Mouse (Mus musculus) kidney, postnatal 36 days (tissue): Measurements from ENCODE around the gene Tmem238.

Source experiments
- DNase-seq, 2 experiments: peaks; one replicate each; pipeline ENCODE4 v3.0.0; 2021 to 2022; ENCODE audit warnings: mixed read lengths in 2 of 2

Gene Tmem238

GRCm38 (mm10) chr7:4792278-4793212 is 3.1 kb upstream of the Tmem238 start, which contains the start of gene Rpl28:
Gene Rpl28, plus strand, starts transcription at chr7:4792874.
- peak; percentile 96 to 97 for DNase-seq

DNA sequence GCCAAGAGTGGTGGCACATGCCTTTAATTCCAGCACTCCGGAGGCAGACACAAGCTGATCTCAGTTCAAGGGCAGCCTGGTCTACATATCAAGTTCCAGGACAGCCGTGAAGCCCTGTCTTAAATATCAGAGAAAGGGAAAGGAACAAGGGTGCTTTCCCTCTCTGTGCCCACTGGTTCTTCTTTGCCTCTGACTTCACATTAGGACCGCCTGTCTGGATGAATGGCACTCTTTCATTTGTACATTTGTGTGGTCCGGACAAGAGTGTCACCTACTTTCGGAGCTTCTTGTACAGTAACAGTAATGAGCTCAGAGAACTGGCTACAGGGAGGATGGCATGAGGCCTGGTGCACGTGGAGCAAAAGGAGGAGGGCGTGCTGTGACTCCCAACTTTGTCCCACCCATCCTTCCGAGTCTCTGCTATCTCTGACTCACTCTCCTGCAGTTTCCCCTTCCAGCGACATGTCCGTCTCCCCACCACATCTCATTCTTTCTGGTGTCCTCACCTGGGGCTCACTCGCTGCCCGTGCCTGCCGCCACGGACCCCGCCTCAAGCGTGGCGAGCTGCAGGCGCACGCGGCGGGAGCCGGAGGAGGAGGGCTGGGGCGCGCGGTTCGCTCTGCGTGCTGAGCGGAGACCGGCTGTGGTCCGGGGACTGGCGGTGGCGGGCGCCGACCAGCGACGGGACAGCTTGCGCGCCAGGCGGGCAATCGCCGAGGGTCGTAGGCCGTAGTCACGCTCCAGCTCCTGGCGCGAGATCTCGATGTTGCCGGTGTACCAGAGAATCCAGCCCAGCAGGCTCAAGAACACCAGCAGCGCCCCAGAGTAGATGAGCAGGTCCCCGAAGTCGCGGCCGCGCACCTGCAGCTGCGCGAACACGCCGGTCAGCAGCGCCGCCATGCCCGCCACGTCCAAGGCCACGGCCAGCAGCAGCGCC is 689 bp downstream of the Tmem238 start:
- peak; percentile 59 to 80 for DNase-seq

DNA sequence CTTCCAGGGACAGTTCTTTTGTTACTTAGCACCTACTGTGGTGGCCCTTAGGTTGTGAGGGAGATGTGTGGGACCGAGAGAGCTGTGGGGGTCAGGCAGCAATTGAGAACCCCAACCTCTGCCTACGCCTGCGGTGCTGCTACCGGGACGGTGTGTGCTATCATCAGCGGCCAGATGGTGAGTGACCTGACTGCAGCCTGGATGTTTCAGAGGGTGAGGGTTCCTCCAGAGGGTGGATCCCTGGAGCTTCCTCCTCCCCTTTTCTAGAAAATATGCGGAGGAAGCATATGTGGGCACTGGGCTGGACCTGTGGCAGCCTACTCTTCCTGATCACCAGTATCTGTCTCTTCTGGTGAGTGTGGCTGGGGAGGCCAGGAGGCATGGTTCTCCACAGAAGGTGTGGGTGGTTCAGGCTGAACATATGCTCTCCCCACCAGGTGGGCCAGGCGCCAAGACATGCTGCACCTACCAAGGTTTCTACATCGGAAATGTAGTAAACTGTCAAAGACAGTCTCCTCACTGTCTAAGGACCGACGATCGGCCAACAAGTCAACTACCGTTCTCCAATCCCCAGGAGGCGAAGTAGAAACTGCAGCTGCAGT is 5.7 kb downstream of the Tmem238 start:
- no peak for DNase-seq

DNA sequence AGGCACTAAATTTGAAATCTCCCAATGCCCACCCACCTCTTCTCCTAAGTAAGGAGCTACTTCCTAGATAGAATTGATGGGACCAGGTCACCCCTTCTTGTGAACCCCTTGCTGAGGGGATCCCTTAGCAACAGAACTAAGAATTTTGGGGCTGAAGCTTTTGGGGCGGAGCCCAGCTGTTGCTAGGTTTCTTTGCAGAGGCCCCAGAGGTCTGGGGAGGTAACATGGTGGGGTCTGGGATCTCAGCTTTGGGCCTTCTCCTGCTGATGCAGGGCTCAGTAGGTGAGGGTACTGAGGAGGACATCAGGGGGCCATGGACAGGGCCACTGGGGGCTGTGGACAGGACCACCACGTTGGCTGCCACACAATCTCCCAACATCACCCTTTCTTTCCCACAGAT is 6.7 kb downstream of the Tmem238 start, which contains the start of the genes Il11 and Tmem190:
Gene Il11, minus strand, starts transcription at position 101 of the 400 bp plus-strand sequence.
Gene Tmem190, plus strand, starts transcription at position 179 of the 400 bp plus-strand sequence.
- no peak for DNase-seq

DNA sequence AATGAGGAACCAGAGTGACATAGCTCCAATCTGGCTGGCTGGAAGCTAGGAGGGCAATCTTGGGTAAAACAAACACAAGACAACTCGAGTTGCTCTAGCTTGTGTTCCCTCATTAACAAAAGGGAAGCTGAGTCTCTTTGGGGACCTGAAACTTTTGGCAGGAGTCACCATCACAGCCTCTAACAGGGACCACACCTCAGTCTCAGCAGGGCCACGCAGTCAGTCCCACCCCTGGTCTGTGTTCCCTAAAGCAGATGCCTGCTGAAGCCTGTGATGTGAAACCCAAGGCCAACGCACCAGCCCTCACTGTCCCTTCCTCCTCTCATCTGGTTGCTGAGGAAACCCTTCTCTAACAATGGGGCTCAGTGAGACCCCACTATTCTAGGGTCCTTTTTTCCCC is 7.3 kb downstream of the Tmem238 start:
- no peak for DNase-seq

GRCm38 (mm10) chr7:4779921-4780320 is 9.5 kb downstream of the Tmem238 start:
- DNase-seq: no peak

GRCm38 (mm10) chr7:4777851-4778637 is 11.4 kb downstream of the Tmem238 start:
- DNase-seq: no peak

DNA sequence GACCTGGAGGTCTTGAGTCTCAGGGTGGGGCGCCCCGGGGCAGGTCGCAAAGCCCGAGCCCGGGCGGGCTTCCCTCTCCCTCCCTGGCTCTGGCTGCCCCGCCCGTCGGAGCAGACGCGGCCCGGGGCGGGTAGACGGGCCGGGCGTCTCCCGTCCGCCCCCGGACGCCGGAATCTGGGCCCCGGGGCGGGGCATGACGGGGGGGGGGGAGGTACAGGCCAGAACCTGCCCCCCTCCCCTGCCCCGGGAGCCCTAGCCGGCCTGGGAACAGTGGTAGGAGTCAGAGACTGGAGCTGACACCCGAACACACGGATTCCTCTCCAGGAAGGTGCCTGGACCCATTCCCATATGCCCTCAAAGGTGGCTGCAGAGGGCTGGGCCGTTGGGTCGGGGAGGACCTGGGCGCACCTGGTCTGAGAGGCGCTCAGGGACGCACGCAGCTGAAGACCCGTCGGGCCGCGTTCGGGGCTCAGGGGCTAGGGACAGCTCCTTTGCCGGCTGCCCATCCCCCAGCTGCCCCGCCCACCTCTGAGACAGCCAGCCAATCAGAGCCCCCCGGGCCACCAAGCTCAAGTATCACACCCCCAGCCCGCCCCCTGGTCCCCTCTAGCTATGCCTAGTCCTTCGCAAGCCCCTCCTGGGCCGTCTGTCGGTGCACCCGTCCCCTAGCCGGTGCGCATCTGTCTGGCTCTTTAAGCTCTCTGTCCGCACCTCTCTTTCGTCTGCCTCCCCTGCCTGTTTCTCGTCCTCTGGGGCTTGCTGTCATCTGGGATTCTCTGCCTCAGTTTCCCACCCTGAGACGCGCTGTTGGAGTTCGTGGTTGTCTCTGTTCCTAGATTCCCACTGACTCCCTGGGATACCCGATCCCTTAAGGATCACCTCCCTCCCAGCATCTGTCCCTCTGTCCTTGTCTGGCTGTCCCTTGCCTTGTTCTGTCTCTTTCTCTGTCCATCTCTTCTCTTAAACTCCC is 12.3 kb downstream of the Tmem238 start:
- peak; percentile 55 to 81 for DNase-seq

- no peak for DNase-seq
These were observed 13.3 kb downstream of the Tmem238 start for GRCm38 (mm10) chr7:4776131-4776530.

DNA sequence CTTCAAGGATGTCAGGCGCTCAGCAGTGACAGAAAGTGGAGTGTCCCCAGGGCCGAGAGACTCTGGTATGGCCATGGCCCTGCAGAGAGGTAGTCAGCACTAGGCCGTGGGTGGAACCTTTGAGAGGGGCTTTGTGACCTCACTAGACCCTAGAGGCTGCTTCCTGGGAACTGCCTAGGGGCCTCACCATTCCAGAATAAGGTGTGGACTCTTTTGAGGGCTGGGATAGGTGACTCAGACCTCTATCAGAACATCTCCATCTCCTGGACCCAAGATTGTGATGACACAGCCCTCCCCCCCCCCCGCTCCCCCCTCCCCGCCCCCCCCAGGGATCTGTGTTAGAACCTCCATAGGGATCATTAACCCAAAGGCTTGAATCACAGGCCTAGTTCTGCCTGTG is 18.3 kb downstream of the Tmem238 start, which contains the start of gene Fam71e2:
Gene Fam71e2, minus strand, starts transcription at position 101 of the 400 bp plus-strand sequence.
- no peak for DNase-seq

GRCm38 (mm10) chr7:4764946-4765710 is 24.3 kb downstream of the Tmem238 start:
- DNase-seq: no peak

GRCm38 (mm10) chr7:4759670-4760069 is 29.8 kb downstream of the Tmem238 start:
- no peak for DNase-seq

GRCm38 (mm10) chr7:4752821-4753570 is 36.5 kb downstream of the Tmem238 start, which contains the start of gene Cox6b2:
Gene Cox6b2, minus strand, starts transcription at chr7:4753094.
- DNase-seq: peak; percentile 85 to 87

DNA sequence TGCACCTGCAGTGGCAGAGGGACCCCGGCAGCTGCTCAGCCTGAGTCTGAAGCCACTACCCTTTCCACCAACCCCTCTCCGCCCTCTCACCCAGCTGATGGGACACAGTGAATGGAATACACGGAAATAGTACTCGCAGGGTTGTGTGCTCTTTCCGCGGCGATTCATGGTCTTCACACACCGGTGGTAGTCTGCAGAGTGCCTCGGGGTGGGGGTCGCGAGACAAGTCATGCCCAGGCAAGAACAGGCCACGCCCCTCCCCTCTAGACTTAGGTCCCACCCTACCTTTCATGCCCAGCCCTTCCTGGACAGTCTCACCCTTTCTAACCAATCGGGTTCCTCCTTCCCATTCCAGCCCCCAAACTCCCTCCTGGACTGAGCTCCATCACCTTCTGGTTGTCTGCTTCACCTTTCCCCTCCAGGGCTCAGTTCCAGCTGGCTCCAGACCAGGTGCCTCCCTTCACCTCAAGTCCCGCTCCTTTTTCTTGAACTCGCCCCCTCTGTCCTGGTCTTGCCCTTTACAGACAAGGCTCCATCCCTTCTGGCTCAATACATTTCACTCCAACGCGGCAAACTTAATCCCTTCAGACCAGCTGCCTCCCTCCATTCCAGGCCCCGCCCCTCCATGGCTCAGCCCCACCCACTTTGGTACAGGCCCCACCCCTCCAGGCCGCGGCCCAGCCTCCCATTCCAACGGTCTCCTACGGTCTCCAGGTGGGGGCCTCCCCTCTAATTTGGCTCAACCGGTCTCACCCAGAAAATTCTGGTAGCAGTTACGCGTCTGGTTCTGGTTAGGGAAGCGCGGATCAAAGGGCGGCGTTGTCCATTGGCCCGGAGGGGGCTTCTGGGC is 37.3 kb downstream of the Tmem238 start:
- DNase-seq: peak; percentile 72 to 73

- DNase-seq: no peak
These were observed 40.3 kb downstream of the Tmem238 start for GRCm38 (mm10) chr7:4749169-4749568.

GRCm38 (mm10) chr7:4748321-4748720 is 41.1 kb downstream of the Tmem238 start:
- DNase-seq: no peak

DNA sequence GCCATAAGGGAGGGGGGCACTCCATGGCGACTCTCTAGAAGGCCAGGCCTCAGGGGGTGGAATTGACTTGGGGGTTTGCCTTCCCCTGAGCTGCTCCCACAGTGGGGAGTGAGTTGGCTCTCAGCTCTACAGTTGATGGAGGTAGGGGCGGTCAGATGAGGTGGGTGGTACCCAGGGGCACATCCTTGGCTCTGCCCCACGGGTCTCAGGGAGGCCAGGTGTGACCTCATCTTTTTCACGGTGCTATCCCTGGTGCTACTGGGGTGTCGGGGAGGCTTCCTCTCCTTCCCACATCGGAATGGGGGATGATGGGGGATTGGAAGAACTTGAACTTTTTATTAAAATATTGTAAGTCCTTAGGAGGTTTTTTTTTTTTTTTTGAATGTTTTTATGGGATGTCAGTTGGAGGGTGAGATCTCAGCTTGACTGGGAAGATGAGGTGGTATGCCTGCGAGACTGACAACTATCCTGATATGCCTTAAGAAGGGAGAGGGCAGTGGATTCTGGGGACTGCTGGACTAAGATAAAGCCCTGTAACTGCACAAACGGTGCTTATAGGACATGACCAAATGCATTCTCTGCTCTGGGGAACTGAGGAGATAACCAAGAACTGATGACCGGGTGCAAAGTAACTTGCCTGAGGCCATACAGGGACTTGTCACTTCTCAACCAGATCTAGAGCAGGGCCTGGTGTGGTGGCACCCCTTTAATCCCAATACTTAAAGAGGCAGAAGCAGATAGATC is 42.1 kb downstream of the Tmem238 start:
- DNase-seq: no peak
